Mouse (Mus musculus) liver (tissue): ENCODE measurements around the gene Gm8660.
"Not testable (repeated sequence)": the region's sequence is repeated elsewhere in the genome, so short reads cannot be mapped to it uniquely, and the experiment has no call there.

ENCODE experiments used
- DNase-seq: peaks from one replicate; pipeline ENCODE4 v3.0.0-alpha.2; 2020; ENCODE audit warnings: mixed read lengths

The Gm8660 gene

GRCm38 (mm10) chr7:22370939-22371338 is at the start of gene Gm8660:
Gene Gm8660 (minus strand): TSS chr7:22371039.
- DNase-seq, result not testable (repeated sequence)

DNA sequence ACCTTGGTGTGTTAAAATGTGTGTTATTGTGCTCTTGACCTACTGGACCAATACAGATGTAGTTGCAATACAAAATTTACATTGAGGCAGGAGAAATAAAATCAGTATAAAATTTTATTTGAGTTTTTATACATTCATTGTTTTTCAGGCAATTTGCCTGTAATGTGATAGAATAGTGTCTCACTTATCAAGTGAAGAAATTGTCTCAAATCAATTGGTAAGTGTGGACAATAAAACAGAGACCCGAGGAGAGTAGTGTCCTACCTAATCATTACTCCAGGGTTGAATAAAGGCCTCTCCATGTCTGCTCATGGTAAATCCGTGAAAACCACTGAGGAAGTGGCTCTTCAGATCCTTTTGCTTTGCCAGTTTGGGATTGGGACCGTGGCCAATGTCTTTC is 42.4 kb upstream of the Gm8660 start, which contains the start of gene Vmn1r148:
Gene Vmn1r148, plus strand, starts transcription at position 301 of the 400 bp plus-strand sequence.
- DNase-seq, result not testable (repeated sequence)

DNA sequence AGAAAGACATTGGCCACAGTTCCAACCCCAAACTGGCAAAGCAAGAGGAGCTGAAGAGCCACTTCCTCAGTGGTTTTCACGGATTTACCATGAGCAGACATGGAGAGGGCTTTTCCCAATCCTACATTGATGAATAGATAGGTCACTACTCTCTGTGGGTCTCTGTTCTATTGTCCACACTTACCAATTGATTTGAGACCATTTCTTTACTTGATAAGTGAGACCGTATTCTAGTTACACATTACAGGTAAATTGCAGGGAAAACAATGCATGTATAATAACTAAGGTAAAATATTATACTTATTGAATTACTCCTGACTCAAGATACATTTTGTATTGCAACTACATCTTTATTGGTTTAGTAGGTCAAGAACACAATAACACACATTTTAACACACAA is 41.2 kb downstream of the Gm8660 start, which contains the start of gene Gm4187:
Gene Gm4187, minus strand, starts transcription at position 101 of the 400 bp plus-strand sequence.
- DNase-seq, result not testable (repeated sequence)
